Mouse (Mus musculus) ES-E14 (cell line): Measurements from ENCODE around the gene Gm49340.

Source experiments
- CHD2 ChIP-seq: IDR thresholded peaks from 2 replicates; pipeline ENCODE4 v1.6.1; 2014; ENCODE audit warnings: mild to moderate bottlenecking, low read depth, low read length, inconsistent platforms
- HCFC1 ChIP-seq: IDR thresholded peaks from 2 replicates; pipeline ENCODE4 v1.6.1; 2012; ENCODE audit warnings: low read length, inconsistent platforms, borderline replicate concordance; ENCODE audit not compliant: insufficient read depth
- ZC3H11A ChIP-seq: IDR thresholded peaks from 2 replicates; pipeline ENCODE4 v1.6.1; 2012; ENCODE audit warnings: low read depth, mild to moderate bottlenecking, inconsistent platforms, low read length, borderline replicate concordance
- ZNF384 ChIP-seq: IDR thresholded peaks from 2 replicates; pipeline ENCODE4 v1.6.1; 2012; ENCODE audit warnings: low read depth, low read length, inconsistent platforms

GRCm38 (mm10) chr11:73280710-73281109 is 48.8 kb upstream of the Gm49340 start:
- TF ChIP-seq ZC3H11A (no peak), CHD2 (no peak), HCFC1 (no peak), ZNF384 (no peak)
